Mouse (Mus musculus): ENCODE results near the gene Foxl1.
"Not testable (repeated sequence)": the region's sequence is repeated elsewhere in the genome, so short reads cannot be mapped to it uniquely, and the experiment has no call there.

GRCm38 (mm10) chr8:121145457-121146134 lies 17.9 kb downstream of the Foxl1 start:
- not testable (repeated sequence) for TF ChIP-seq CTCF (IDR thresholded peaks at IDR 0.05; ENCODE audit: borderline replicate concordance, extremely low read depth, insufficient read depth, insufficient read length); POLR2A (IDR thresholded peaks at IDR 0.05; ENCODE audit: borderline replicate concordance, extremely low read depth, insufficient read depth, insufficient read length, poor library complexity, severe bottlenecking)

All from brain, embryonic 14.5 days (tissue).